Mouse (Mus musculus): ENCODE measurements around the gene Prdx1.
"Not testable (repeated sequence)": the region's sequence is repeated elsewhere in the genome, so short reads cannot be mapped to it uniquely, and the experiment has no call there.

The Prdx1 gene

DNA sequence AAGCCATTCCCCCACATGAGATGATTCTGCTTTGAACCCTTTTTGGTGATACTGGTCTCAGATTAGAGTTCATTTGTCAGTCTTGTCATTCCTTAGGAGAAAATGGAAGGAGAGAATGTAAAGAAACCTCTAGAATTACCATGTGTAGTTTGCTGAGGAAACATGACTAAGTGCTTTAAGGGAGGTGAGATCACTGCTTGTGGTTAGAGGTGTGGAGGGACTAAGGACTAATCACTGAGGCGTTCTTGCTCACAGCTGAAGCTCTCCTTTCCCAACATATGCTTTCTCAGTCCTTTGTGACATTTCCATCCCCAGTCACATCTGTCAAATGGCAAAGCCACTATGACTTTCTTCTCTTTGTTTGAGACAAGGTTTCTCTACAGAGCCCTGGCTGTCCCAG is 7.5 kb upstream of the Prdx1 start:
- no peak for DNase-seq (ENCODE audit: low spot score in 2 of 2)

DNA sequence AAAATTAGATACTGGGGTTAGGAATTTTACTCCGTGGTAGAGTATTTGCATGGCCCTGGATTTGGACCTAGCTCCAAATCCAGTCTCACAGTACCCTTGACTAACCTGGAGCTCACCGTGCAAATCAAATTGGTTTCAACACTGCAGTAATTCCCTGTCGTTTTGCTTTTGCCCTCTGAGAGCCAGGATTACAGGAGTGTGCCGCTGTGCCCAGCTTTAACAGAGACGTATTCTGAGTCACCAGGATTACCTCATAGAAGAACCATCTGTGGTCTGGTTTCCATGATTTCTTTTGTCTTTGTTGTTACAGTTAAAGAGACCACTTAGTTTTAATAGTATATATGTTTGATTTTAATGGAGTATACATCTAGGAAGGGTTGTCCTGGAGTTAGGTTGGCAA is 6.2 kb upstream of the Prdx1 start:
- no peak for DNase-seq (ENCODE audit: low spot score in 2 of 2)

DNA sequence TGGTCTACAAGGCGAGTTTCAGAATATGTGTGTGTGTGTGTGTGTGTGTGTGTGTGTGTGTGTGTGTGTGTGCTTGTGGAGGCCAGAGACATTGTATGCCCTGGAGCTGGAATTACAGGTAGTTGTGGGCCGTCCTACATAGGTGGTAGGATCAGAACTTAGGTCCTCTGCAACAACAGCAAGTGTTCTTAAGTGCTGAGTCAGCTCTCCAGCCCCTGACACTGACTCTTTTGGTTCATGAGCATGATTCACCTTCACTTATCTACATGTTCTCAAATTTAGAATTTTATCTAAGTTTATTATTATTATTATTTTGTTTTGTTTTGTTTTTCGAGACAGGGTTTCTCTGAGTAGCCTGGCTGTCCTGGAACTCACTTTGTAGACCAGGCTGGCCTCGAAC is 4.8 kb upstream of the Prdx1 start:
- not testable (repeated sequence) for DNase-seq (ENCODE audit: low spot score in 2 of 2)

DNA sequence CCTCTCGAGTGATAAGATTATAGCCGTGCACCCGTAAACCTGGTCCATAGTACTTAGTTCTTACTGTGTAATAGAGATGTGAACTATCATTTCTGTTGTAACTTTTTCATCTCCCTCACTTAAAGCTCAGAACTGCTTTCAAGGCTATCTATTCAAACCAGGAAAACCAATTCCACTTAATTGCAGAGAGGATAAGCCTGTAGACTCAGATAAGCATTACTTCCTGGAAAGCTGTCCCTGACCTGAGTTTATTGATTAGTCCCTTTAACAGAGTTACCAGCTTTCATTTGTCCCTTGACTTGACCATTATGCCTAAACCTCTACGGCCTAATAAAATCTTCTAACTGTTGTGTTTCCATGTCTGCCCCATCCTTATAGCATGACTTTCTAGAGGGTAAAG is 1.4 kb upstream of the Prdx1 start:
- DNase-seq (ENCODE audit: low spot score in 2 of 2): no peak

DNA sequence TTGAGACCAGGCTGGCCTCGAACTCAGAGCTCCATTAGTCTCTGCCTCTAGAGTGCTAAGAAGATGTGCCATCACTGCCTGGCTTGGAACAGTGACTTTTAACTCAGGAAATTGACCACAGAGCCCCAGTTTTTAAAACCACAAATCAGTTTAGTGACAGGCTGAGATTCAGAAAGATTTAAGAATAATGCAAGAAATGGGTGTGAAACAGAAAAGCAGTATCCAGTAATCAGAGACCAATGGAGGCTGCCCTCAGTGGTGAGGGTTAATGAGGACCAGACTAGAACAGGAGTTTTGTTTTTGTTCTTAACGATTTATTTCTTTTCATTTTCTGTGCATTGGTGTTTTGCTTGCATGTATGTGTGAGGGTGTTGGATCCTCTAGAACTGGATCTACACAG is 679 bp upstream of the Prdx1 start:
- no peak for DNase-seq (ENCODE audit: low spot score in 2 of 2)

DNA sequence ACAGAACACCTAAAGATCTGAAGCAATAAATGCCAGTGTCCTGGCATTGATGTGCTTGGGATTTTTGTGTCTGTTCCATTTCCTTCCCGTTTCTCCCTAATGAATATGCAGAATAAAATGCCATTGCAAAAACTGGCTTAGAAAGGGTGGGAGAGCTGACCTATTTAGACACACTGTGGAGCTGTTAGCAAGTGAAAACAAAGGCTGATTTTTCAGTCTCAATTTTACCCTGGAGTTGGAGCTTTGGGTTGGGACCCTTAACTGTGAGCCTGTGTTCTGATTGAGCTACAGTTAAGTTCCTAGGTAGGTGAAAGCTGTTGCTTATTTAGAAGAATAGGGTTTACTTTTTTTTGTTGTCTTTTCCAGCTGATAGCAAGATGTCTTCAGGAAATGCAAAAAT is 1.7 kb downstream of the Prdx1 start:
- DNase-seq (ENCODE audit: low spot score in 2 of 2): no peak

DNA sequence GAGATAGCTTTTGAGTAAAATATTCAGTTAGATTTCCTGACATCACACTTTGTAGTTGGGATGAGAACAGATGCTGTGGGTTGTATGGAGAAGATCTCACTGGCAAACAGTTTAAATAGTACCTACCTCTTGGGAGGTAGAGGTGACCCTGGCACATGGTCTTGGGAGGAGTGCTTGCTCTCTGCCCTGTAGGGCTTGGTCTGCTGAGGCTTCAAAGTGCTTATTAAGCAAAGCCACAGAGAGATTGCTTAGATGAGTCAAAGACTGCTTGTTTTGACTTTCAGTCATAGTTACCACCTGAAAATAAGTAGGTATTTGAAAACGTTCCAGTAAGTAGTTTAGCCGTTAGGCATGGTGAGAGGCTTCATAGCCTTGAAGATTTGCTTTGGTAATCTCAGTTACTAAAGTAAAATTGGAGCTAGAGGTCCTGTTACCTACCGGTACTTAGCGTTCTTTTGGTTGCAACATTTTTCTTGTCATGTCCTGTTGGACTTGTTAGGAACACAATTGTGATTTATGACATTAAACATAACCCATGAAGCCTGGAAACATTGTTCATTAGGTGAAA is 4.0 kb downstream of the Prdx1 start:
- no peak for DNase-seq (ENCODE audit: low spot score in 2 of 2)

DNA sequence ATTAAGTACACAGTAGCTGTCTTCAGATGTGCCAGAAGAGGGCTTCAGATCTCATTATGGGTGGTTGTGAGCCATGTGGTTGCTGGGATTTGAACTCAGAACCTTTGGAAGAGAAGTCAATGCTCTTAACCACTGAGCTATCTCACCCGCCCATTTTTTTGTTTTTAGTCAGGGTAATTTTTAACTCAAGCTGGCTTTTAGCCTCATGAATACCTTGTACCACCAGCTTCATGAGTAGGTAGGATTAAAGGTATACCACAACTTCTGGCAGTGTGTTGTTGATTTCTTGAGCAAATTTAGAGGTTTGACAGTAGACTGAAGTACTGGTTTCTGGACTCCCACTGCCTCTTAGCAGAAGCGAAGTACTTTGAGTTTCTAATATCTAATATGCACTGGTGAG is 6.8 kb downstream of the Prdx1 start:
- no peak for DNase-seq (ENCODE audit: low spot score in 2 of 2)

DNA sequence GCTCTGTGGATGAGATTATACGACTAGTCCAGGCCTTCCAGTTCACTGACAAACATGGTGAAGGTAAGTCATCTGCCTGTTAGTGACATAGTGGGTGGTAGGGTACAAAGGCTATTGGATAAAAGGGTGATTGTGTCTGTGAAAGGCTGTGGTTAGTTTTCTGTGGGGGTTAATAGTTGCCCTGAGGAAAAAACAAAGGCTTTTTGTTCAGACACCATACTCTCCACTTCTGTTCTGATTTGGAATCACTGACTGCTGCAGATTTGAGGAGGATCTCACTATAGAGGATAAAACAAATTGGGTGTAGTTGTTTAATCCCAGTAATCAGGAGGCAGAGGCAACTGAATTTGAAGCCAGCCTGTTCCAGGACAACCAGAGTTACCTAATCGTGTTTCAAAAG is 8.4 kb downstream of the Prdx1 start:
- DNase-seq (ENCODE audit: low spot score in 2 of 2): no peak

DNA sequence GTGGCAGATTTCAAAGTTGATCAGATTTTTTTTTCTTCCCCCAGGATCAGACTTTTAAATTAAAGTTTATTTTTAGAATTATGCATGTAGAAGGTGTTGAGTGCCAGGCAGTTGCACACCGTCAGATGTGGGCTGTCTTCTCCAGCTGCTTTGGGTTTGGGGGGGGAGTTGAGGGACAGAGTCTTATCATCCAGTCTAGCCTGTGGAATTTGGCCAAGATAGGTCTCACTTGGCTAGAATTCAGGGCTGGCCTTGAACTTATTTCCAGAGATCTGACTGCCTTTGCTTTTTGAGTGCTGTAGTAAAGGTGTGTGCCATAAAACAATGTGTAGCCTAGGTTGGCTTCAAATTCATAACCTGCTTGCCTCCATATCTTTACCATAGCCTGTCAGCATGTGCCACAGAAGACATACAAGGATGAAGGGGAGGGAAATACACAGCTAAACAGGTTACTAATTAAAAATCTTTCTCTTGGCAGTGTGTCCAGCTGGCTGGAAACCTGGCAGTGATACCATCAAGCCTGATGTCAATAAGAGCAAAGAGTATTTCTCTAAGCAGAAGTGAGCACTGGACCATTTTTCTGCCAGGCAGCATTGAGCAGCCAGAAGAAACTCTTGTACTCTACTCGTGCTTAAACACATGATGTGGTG is 13.5 kb downstream of the Prdx1 start:
- DNase-seq (ENCODE audit: low spot score in 2 of 2): no peak

DNA sequence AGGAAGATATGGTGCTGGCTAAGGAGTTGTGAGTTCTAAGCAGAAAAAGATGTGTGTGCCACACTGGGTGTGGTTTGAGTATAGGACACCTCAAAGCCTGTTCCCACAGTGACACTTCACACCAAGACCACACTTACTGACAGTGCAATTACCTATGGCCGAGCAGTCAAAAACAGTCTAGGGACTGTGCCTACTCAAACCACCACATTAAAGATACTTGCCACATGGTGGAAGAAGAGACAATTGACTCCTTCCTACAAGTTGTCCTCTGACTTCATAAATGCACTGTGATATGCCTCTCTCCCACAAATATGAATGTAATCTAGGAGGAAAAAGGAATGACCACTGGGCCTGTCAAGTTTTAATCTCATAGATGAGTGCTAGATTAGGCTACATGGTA is 15.6 kb downstream of the Prdx1 start:
- DNase-seq (ENCODE audit: low spot score in 2 of 2): no peak

DNA sequence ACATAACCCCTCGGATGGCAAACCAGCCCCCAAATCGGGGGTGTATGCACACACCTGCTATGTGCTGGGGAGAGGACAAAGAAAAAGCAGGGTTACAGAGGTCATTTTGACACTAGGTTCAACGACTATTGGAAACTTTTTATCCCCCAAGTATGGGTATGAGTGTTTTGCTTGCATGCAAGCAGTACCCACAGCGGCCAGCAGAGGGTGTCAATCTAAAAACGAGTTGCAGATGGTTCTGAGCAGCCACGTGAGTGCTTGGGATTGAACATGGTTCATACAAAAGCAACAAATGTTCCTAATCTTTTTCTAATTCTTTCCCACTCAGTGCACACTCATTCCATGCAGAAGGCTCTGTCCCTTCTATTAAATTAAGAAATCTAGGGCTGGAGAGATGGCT is 18.5 kb downstream of the Prdx1 start:
- DNase-seq (ENCODE audit: low spot score in 2 of 2): peak; percentile 48 to 81

DNA sequence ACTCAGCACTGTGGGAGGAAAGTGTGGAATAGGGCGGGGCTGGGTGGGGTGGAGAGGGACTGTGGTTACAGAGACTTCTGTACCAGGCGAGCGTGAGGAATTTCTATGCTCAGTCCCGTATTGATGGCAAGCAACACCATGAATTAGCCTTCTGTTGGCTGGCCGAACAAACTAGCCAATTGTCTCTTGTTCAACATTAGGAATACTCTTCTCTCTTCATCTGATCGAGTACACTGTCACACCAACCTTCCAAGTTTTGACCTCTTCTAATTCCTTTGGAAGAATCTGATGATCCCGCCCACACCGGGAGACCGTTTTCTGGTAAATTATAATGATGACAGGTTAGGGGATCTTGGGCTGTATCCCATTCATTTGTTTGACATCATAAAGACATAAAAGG is 22.3 kb downstream of the Prdx1 start:
- no peak for DNase-seq (ENCODE audit: low spot score in 2 of 2)

DNA sequence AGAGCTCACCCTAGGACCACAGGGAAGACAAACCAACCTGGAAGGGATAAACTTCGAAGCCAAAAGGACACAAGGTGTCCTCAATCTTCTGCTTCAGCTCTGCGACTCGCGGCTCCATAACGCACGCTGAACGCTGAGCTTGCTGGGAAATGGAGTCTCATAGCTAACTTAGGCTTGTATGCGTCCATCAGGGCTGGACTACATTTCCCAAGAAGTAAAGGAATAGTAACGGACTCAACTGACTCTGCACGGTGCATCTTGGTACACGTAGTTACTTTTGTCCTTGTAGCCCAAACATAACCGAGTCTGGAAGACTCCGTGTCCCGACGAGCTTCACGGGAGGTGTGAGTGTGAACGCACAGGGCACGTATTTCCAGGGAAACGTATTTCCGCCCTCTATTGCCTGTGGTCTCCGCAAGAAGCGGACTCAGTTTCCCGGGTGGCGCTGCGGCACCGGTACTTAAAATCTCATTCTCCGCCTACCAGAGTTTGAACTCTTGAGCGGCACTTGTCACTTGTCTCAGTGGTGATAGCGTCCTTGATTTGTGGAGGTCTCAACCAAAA is 22.9 kb downstream of the Prdx1 start, which contains the start of the genes Mmachc and Ccdc163:
Mmachc (minus strand) TSS at position 206 of the 564 bp plus-strand sequence.
Ccdc163 (plus strand) TSS at position 309 of the 564 bp plus-strand sequence.
- DNase-seq (ENCODE audit: low spot score in 2 of 2): peak; percentile 85 to 86

DNA sequence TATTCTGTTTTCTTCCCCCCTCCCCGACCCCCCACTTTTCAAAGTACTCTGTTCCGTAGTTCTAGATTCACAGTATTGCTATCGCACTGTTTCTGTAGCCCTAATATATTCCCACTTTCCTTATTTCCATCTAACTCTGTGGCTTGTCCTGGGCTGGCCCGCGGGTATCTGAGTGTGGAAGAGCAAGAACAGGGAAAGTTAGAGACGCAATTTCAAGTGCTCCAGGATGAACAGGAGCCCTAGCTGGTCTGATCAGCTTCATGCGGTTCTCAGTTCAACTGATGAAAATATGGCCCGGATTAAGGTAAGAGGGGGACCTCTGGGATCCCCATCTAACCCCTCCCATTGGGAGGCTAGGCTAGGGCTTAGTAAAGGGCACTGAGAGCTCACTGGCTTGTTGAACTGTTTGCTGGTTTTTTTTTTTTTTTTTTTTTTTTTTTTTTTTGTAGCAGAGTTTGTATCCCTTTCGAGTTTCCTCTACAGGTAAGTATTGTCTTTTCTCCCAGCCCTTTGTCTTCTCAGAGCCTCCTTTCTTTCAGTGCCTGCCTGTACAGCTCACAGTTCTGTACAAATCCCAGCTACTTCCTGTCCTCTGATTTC is 23.5 kb downstream of the Prdx1 start:
- no peak for DNase-seq (ENCODE audit: low spot score in 2 of 2)

DNA sequence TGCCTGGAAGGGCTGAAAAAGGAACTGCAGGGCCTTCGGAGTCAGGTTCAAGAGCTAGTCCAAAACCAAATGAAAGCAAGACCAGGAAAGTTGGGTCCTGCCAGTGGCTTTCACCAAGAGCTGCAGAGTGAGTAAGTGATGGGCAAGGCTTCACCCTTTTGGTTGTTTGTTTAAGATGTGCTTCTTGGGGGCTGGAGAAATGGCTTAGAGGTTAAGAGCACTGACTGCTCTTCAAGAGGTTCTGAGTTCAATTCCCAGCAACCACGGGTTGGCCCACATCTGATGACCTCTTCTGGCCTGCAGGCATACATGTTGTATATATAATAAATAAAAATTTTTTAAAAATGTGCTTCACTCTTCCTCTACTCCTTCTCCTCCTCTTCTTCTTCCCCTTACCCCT is 24.8 kb downstream of the Prdx1 start:
- no peak for DNase-seq (ENCODE audit: low spot score in 2 of 2)

DNA sequence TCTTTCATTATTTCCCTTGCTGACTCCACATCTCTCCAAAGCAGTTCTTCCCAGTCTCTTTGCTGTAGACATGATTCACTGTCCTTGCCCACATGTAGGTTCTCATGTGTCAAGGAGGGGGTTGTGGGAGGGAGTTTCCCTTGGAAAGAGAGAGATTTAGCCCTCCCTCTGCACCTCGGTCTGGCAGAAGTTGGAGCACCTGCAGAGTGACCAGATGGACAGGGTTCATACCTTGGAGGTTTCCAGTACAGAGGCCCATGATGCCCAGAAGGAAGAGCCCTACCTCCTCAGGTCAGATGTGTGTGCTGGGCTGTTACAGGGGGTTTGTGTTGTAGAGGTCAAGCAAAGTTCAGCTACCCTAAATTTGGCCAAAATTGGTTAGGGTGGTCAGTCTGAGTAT is 27.2 kb downstream of the Prdx1 start:
- no peak for DNase-seq (ENCODE audit: low spot score in 2 of 2)

DNA sequence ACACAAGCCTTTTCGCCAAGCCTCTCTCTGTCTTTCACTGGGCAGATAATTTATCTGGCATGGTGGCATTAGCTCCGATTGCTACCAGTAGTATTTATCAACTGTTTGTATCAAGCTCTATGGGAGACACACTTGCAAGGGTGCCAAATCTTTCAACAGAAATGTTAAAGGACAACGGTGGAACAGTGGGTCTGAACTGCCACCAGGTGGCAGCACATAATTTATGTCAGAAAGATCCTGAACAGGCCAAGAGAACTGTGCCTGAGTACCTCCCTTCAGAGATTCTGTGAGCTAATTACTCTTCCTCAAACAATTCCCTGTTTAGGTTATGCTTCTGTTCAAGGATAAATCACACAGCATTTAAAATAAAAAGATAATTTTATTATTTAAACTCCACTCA is 34.1 kb downstream of the Prdx1 start:
- peak in 1 of 2 experiments; percentile 32 for DNase-seq (ENCODE audit: low spot score in 2 of 2)

DNA sequence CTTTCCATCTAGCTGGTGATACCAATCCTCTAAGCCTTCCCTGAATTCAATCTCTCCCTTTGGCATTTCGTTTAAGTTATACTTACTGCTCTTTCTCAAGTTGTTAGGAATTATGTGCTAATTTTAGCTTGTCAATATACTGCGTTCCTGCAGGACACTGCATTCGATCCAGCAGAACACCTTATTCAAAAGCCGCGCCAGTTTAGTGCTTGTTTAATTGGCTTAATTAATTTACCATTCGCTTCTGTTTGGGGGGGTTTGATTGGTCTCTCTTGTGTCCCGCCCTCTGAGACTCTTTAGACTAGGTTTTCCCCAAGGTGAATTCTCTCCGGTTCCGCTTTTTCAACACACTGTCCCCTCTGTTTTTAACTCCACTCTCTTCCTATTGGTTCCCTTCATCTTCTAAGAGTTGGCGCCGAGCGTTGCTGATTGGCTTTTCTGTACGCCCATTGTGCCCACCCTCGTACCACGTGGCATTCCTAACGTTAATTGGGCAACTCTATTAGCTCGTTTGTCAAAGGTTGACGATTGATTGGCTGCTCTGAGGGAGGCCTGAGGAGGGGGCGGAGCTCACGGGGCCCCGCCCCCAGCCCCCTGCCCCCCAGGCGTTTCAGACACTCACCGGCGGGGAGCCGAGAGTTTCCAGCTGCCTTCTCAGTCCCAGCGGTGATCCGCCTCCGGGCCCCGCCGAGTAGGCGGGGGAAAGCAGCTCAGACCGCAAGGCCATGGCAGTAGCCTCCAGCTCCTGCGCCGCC is 35.2 kb downstream of the Prdx1 start, which contains the start of gene Tesk2:
Tesk2 (plus strand) TSS at position 606 of the 755 bp plus-strand sequence.
- peak; percentile 88 to 90 for DNase-seq (ENCODE audit: low spot score in 2 of 2)

DNA sequence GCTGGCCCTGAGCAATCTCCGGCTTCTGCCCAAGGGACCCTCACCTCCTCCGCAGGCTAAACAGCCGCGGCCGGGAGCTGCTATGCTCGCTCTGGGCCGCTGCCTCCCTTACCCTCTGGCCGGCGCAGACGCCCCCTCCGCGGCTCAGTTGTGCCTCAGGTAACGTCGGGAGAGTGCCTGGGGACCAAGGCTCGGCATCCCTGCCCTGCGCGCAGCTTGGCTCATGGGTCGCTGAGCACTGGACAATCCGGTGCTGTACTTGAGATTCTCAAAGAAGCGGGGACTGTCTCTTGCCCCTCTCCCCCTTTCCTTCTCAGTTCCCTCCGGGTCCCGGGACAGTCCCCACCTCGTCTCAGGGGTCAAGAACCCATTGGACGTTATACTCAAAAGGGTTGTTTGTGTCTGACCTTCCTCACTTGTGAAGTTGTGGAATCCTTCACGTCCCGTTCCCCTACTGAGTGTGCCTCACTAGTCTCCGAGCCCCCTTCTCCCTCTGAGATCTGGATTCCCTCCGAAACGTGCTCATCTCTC is 35.8 kb downstream of the Prdx1 start:
- no peak for DNase-seq (ENCODE audit: low spot score in 2 of 2)

DNA sequence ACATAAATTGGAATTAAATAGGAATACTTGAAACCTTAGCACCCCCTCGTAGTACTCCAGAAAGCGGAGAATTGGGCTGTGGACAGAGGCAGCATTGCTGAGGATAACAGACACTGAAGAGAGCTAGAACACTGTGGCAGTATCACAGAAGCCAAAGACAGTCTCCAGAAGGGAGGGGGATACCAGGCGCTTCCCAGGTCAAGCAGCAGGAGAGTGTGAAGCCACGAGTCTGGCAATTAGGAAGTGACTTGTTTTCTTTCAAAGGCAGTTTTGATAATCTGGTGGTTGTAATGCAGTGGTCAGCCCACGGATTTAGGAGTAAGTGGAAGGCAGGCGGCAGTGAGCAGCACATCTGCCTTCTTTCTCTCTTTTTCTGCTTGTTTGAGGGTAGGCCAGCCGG is 36.9 kb downstream of the Prdx1 start:
- DNase-seq (ENCODE audit: low spot score in 2 of 2): no peak

DNA sequence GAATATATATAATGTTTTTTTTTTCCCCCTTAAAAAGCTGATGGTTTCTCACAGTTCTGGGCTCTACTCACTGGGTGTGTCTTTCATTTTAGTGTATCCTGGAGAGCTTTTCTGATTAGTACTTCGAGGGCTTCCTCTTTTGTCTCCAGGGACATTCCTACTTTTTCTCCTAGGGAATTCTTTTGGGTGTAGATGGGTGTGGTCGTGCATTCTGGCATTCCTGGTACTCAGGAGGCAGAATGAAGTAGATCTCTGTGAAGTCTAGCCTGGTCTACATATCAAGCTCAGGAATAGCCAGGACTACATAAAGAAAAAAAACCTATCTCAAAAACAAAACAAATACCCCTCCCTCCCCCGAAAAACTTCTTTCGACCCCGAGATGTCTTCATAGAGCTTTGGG is 40.1 kb downstream of the Prdx1 start:
- no peak for DNase-seq (ENCODE audit: low spot score in 2 of 2)
